Mouse (Mus musculus): ENCODE results near the gene Pusl1. TPM values are rescaled to one million over a fixed set of nuclear protein-coding genes. Genes with fewer than 3 reads are reported as not detected.

Pusl1 gene
- polyA plus RNA-seq, 1 experiment: 23.2 TPM

DNA sequence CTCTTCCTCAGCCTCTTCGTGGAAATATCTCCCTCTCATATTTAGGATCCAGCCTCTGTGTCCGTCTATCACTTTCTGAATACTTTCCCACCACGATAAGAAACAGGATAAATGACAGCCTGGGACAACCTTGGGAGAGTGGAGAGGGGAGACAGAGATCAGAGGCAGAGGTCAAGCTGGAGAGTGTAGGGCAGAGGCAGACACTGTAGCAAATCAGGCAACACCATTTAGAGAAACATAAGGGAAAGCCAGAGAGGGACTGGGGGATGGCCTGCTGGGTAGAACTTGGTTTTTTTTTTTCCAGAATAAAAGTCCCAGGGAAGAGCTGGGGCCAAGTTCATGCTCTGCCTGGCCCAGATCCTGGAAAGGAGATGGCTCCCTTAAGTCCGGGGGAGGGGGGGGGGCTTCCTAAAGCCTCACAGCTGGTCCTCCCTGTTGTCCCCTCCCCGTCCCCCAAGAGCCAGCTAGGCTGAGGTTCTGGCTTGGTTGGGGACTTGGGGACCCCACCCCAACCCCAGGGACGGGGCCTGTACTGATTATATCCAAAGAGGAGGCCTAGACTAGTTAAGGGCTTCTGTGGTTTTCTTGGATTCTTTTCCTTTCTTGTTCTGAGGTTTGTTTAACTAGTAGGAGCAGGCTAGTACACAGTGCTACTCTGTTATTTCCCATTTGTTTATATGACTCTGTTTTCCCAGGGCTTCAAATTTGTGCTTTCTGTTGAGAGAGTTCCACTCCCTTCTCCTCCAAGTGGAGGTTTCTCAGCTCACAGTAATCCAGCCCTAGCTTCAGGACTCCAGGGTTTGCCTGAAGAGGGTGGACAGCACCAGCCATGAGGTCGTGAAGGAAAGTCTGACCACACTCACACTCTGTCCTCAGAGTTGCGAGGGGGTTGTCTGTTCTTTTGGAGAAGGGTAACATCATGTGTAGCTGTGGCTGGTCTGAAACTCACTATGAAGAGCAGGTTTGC lies 53.1 kb downstream of the Pusl1 start:
- TF ChIP-seq CTCF (IDR thresholded peaks at IDR 0.05; ENCODE audit: borderline replicate concordance, insufficient read depth, low read length) (no peak), POLR2A (IDR thresholded peaks at IDR 0.05; ENCODE audit: low read depth, low read length) (peak; percentile 46)
- Histone ChIP-seq H3K27ac (ENCODE audit: insufficient read depth, low read length) (peak overlapping the region; percentile 100), H3K4me1 (ENCODE audit: control insufficient read depth, insufficient read depth, low read length) (peaks cover 10% of the 10 kb centered on the region), H3K4me3 (ENCODE audit: insufficient read depth, low read length) (no peak overlapping the region)

Other genes with a start within 250 kb of the Pusl1 start
- not detected in 2 replicates for gene Gm10563, start 246.4 kb downstream of the Pusl1 start, polyA plus RNA-seq (2011; ENCODE audit: insufficient read length, low read depth, missing spikeins)
- 80.7 and 93.1 TPM in 2 replicates for gene Mmp23, start 238.4 kb downstream of the Pusl1 start, polyA plus RNA-seq (2011; ENCODE audit: insufficient read length, low read depth, missing spikeins)
- gene Mib2, start 222.6 kb downstream of the Pusl1 start, polyA plus RNA-seq (2011; ENCODE audit: insufficient read length, low read depth, missing spikeins): 17.2 and 21.1 TPM in 2 replicates
- 11.1 and 16.1 TPM in 2 replicates for gene Fndc10, start 197.4 kb downstream of the Pusl1 start, polyA plus RNA-seq (2011; ENCODE audit: insufficient read length, low read depth, missing spikeins)
- 101 and 104 TPM in 2 replicates for gene Ssu72, start 187.0 kb downstream of the Pusl1 start, polyA plus RNA-seq (2011; ENCODE audit: insufficient read length, low read depth, missing spikeins)
- 1.0 and 1.2 TPM in 2 replicates for gene Tmem240, start 157.0 kb downstream of the Pusl1 start, polyA plus RNA-seq (2011; ENCODE audit: insufficient read length, low read depth, missing spikeins)
- gene Atad3a, start 130.7 kb downstream of the Pusl1 start, polyA plus RNA-seq (2011; ENCODE audit: insufficient read length, low read depth, missing spikeins): 48.8 and 55.2 TPM in 2 replicates
- gene Vwa1, start 117.1 kb downstream of the Pusl1 start, polyA plus RNA-seq (2011; ENCODE audit: insufficient read length, low read depth, missing spikeins): 0.67 and 0.77 TPM in 2 replicates
- 0.25 and 0.52 TPM in 2 replicates for gene Tmem88b, start 105.9 kb downstream of the Pusl1 start, polyA plus RNA-seq (2011; ENCODE audit: insufficient read length, low read depth, missing spikeins)
- gene Ankrd65, start 101.3 kb downstream of the Pusl1 start, polyA plus RNA-seq (2011; ENCODE audit: insufficient read length, low read depth, missing spikeins): not detected in 2 replicates
- 115 and 129 TPM in 2 replicates for gene Mrpl20, start 88.9 kb downstream of the Pusl1 start, polyA plus RNA-seq (2011; ENCODE audit: insufficient read length, low read depth, missing spikeins)
- gene Ccnl2, start 79.3 kb downstream of the Pusl1 start, polyA plus RNA-seq (2011; ENCODE audit: insufficient read length, low read depth, missing spikeins): 74.3 and 91.9 TPM in 2 replicates
- gene Aurkaip1, start 60.5 kb downstream of the Pusl1 start, polyA plus RNA-seq (2011; ENCODE audit: insufficient read length, low read depth, missing spikeins): 73.1 and 74.4 TPM in 2 replicates
- gene Mxra8, start 52.1 kb downstream of the Pusl1 start, polyA plus RNA-seq (2011; ENCODE audit: insufficient read length, low read depth, missing spikeins): 441 and 484 TPM in 2 replicates
- 38.5 and 41.4 TPM in 2 replicates for gene Dvl1, start 44.4 kb downstream of the Pusl1 start, polyA plus RNA-seq (2011; ENCODE audit: insufficient read length, low read depth, missing spikeins)
- 0.14 TPM in 1 of 2 replicates, not detected in the other for gene Tas1r3, start 28.4 kb downstream of the Pusl1 start, polyA plus RNA-seq (2011; ENCODE audit: insufficient read length, low read depth, missing spikeins)
- 17.4 and 21.5 TPM in 2 replicates for gene Cptp, start 22.3 kb downstream of the Pusl1 start, polyA plus RNA-seq (2011; ENCODE audit: insufficient read length, low read depth, missing spikeins)
- 33.2 and 40.0 TPM in 2 replicates for gene Ints11, start 22.2 kb downstream of the Pusl1 start, polyA plus RNA-seq (2011; ENCODE audit: insufficient read length, low read depth, missing spikeins)
- gene Acap3, start within 50 bp of the Pusl1 start, polyA plus RNA-seq (2011; ENCODE audit: insufficient read length, low read depth, missing spikeins): 18.1 and 25.7 TPM in 2 replicates
- gene Ube2j2, start 52.0 kb upstream of the Pusl1 start, polyA plus RNA-seq (2011; ENCODE audit: insufficient read length, low read depth, missing spikeins): 82.9 and 96.0 TPM in 2 replicates
- 25.2 and 31.0 TPM in 2 replicates for gene C1qtnf12, start 70.5 kb upstream of the Pusl1 start, polyA plus RNA-seq (2011; ENCODE audit: insufficient read length, low read depth, missing spikeins)
- gene B3galt6, start 100.9 kb upstream of the Pusl1 start, polyA plus RNA-seq (2011; ENCODE audit: insufficient read length, low read depth, missing spikeins): 5.3 and 5.4 TPM in 2 replicates
- 172 and 187 TPM in 2 replicates for gene Sdf4, start 101.1 kb upstream of the Pusl1 start, polyA plus RNA-seq (2011; ENCODE audit: insufficient read length, low read depth, missing spikeins)
- 1.8 and 2.8 TPM in 2 replicates for gene Tnfrsf4, start 122.1 kb upstream of the Pusl1 start, polyA plus RNA-seq (2011; ENCODE audit: insufficient read length, low read depth, missing spikeins)
- gene Tnfrsf18, start 134.4 kb upstream of the Pusl1 start, polyA plus RNA-seq (2011; ENCODE audit: insufficient read length, low read depth, missing spikeins): 1.4 TPM in 1 of 2 replicates, not detected in the other
- gene Ttll10, start 167.6 kb upstream of the Pusl1 start, polyA plus RNA-seq (2011; ENCODE audit: insufficient read length, low read depth, missing spikeins): not detected in 2 replicates
- gene 9430015G10Rik, start 218.2 kb upstream of the Pusl1 start, polyA plus RNA-seq (2011; ENCODE audit: insufficient read length, low read depth, missing spikeins): 15.0 and 22.1 TPM in 2 replicates
- not detected in 2 replicates for gene Rnf223, start 238.7 kb upstream of the Pusl1 start, polyA plus RNA-seq (2011; ENCODE audit: insufficient read length, low read depth, missing spikeins)